Mouse (Mus musculus) layer of hippocampus, postnatal 36 days (tissue): ENCODE measurements around the gene Tspan10. TPM values are rescaled to one million over a fixed set of nuclear protein-coding genes. Genes with fewer than 3 reads are reported as not detected.
"Not testable (repeated sequence)": the region's sequence is repeated elsewhere in the genome, so short reads cannot be mapped to it uniquely, and the experiment has no call there.

Source experiments
- DNase-seq, 2 experiments: peaks; one replicate each; pipeline ENCODE4 v3.0.0; 2022
- total RNA-seq, 2 experiments: library from RNA; stranded (reverse); gene quantifications; 2 replicates each; pipeline ENCODE4 v1.2.3; 2021

Tspan10 gene
- total RNA-seq, result under 1 TPM in 1 of 2 experiments, not detected in 1; 0.30 TPM

GRCm38 (mm10) chr11:120442344-120442743 is at the start of gene Tspan10:
Gene Tspan10 (plus strand): TSS chr11:120442644.
- DNase-seq, result no peak

GRCm38 (mm10) chr11:120395661-120396060 is 46.8 kb upstream of the Tspan10 start:
- no peak for DNase-seq

- DNase-seq, result no peak
Observed at GRCm38 (mm10) chr11:120397602-120398001, 44.8 kb upstream of the Tspan10 start.

GRCm38 (mm10) chr11:120399319-120399718 is 43.1 kb upstream of the Tspan10 start:
- DNase-seq, result no peak

- no peak for DNase-seq
Observed at GRCm38 (mm10) chr11:120404814-120405213, 37.6 kb upstream of the Tspan10 start.

- DNase-seq, result no peak
Observed at GRCm38 (mm10) chr11:120405867-120406266, 36.6 kb upstream of the Tspan10 start.

- DNase-seq, result no peak
Observed at GRCm38 (mm10) chr11:120406445-120406844, 36.0 kb upstream of the Tspan10 start.

- DNase-seq, result not testable (repeated sequence)
Observed at GRCm38 (mm10) chr11:120413621-120414020, 28.8 kb upstream of the Tspan10 start.

GRCm38 (mm10) chr11:120417852-120418251 is 24.6 kb upstream of the Tspan10 start:
- DNase-seq, result no peak

GRCm38 (mm10) chr11:120418592-120418991 is 23.9 kb upstream of the Tspan10 start:
- no peak for DNase-seq

- DNase-seq, result no peak
Observed at GRCm38 (mm10) chr11:120422651-120423568, 19.5 kb upstream of the Tspan10 start.

- DNase-seq, result peak; percentile 41 to 50
Observed at GRCm38 (mm10) chr11:120423569-120424295, 18.7 kb upstream of the Tspan10 start.

GRCm38 (mm10) chr11:120426727-120427126 is 15.7 kb upstream of the Tspan10 start:
- no peak for DNase-seq

GRCm38 (mm10) chr11:120437152-120437856 is 5.1 kb upstream of the Tspan10 start, which contains the start of gene Nploc4:
Gene Nploc4 (minus strand): TSS chr11:120437708.
- peak; percentile 86 to 88 for DNase-seq

GRCm38 (mm10) chr11:120437857-120438385 is 4.5 kb upstream of the Tspan10 start:
- no peak for DNase-seq

- DNase-seq, result no peak
Observed at GRCm38 (mm10) chr11:120442765-120443280, 379 bp downstream of the Tspan10 start.

- no peak for DNase-seq
Observed at GRCm38 (mm10) chr11:120444106-120444505, 1.7 kb downstream of the Tspan10 start.

- no peak for DNase-seq
Observed at GRCm38 (mm10) chr11:120445475-120445874, 3.0 kb downstream of the Tspan10 start.

GRCm38 (mm10) chr11:120447179-120447578 is 4.7 kb downstream of the Tspan10 start:
- no peak for DNase-seq

GRCm38 (mm10) chr11:120452246-120452645 is 9.8 kb downstream of the Tspan10 start:
- DNase-seq, result no peak

- no peak for DNase-seq
Observed at GRCm38 (mm10) chr11:120453306-120453705, 10.9 kb downstream of the Tspan10 start, which contains the start of gene Pde6g. Gene Pde6g (minus strand): TSS chr11:120453500.

GRCm38 (mm10) chr11:120454965-120455364 is 12.5 kb downstream of the Tspan10 start:
- no peak for DNase-seq
